Mouse (Mus musculus) adrenal gland, adult (tissue): Measurements from ENCODE around the gene Tc2n.
"Not testable (repeated sequence)": the region's sequence is repeated elsewhere in the genome, so short reads cannot be mapped to it uniquely, and the experiment has no call there.

ENCODE experiments used
- DNase-seq, 2 experiments: peaks; one replicate each; pipeline ENCODE4 v3.0.0; 2022 to 2023; ENCODE audit warnings: low spot score in 1 of 2; ENCODE audit not compliant: inconsistent age in 2 of 2

The Tc2n gene

GRCm38 (mm10) chr12:101718054-101718754 is at the start of gene Tc2n:
Gene Tc2n, minus strand, starts transcription at chr12:101718523.
- peak; percentile 75 to 92 for DNase-seq

GRCm38 (mm10) chr12:101767306-101768053 is 49.2 kb upstream of the Tc2n start:
- peak in 1 of 2 experiments; percentile 67 for DNase-seq

- no peak for DNase-seq
Measured at GRCm38 (mm10) chr12:101766228-101766852, 48.0 kb upstream of the Tc2n start.

GRCm38 (mm10) chr12:101764870-101765269 is 46.5 kb upstream of the Tc2n start:
- DNase-seq, result no peak

- no peak for DNase-seq
Measured at GRCm38 (mm10) chr12:101763065-101763464, 44.7 kb upstream of the Tc2n start.

- DNase-seq, result peak in 1 of 2 experiments; percentile 46
Measured at GRCm38 (mm10) chr12:101762054-101762453, 43.7 kb upstream of the Tc2n start.

GRCm38 (mm10) chr12:101759440-101760045 is 41.2 kb upstream of the Tc2n start:
- DNase-seq, result no peak

GRCm38 (mm10) chr12:101758698-101759097 is 40.4 kb upstream of the Tc2n start:
- no peak for DNase-seq

- DNase-seq, result no peak
Measured at GRCm38 (mm10) chr12:101742375-101742774, 24.1 kb upstream of the Tc2n start.

GRCm38 (mm10) chr12:101740486-101740885 is 22.2 kb upstream of the Tc2n start:
- no peak for DNase-seq

GRCm38 (mm10) chr12:101740045-101740444 is 21.7 kb upstream of the Tc2n start:
- DNase-seq, result no peak

- DNase-seq, result peak; percentile 9 to 64
Measured at GRCm38 (mm10) chr12:101718755-101719150, 430 bp upstream of the Tc2n start.

- DNase-seq, result no peak
Measured at GRCm38 (mm10) chr12:101699176-101699575, 19.1 kb downstream of the Tc2n start.

- no peak for DNase-seq
Measured at GRCm38 (mm10) chr12:101696521-101696920, 21.8 kb downstream of the Tc2n start.

- no peak for DNase-seq
Measured at GRCm38 (mm10) chr12:101680538-101680937, 37.8 kb downstream of the Tc2n start.

GRCm38 (mm10) chr12:101667502-101667901 is 50.8 kb downstream of the Tc2n start:
- no peak for DNase-seq

- no peak for DNase-seq
Measured at GRCm38 (mm10) chr12:101633137-101633536, 85.2 kb downstream of the Tc2n start.

GRCm38 (mm10) chr12:101606622-101607021 is 111.7 kb downstream of the Tc2n start:
- DNase-seq, result not testable (repeated sequence)
